Mouse (Mus musculus): ENCODE results near the gene Sh2d1b1. TPM values are rescaled to one million over a fixed set of nuclear protein-coding genes. Genes with fewer than 3 reads are reported as not detected.

The Sh2d1b1 gene
- polyA plus RNA-seq, 1 experiment from 2014 or later = not detected

DNA sequence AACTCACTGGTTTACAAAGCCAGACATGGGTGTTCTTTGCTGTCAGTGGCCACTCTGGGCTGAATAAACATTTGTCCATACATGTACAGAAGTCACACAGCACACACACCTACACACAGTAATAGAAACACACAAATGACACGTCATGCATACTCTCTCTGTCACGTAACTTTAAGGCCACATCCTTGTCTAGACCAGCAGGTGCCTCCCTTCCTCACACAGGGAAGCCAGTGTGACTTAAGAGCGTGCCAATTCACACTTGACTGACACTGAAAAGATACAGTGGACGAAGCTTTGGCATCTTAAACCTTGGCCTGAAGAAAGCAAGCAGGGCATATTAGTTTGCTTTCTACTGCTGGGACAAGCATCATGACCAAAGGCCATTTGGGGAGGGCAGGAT lies 55.7 kb downstream of the Sh2d1b1 start:
- ATAC-seq (ENCODE audit: low FRiP score, low TSS enrichment) = no peak
- no peak overlapping the region for H3K4me3 ChIP-seq (replicated peaks; ENCODE audit: low read depth, low read length)
- WGBS = 69% methylated on average over 4 of the region's 4 CpGs

More for the DNA sequence above, 55.7 kb downstream of the Sh2d1b1 start:
- Histone ChIP-seq H3K9me3 (ENCODE audit: control insufficient read depth, low read length) (no peaks in the 10 kb centered on the region), H3K36me3 (ENCODE audit: control insufficient read depth, insufficient read depth, low read length) (no peaks in the 10 kb centered on the region), H3K4me2 (ENCODE audit: low read length) (no peak overlapping the region), H3K4me1 (ENCODE audit: control insufficient read depth, insufficient read depth, low read length) (no peaks in the 10 kb centered on the region), H3K27ac (replicated peaks; ENCODE audit: low read depth, low read length) (no peak overlapping the region), H3K27me3 (ENCODE audit: control insufficient read depth, insufficient read depth, low read length) (no peaks in the 10 kb centered on the region), H3K9ac (replicated peaks; ENCODE audit: low read length) (no peak overlapping the region)
- DNase-seq = no peak

Other genes with a start within 250 kb of the Sh2d1b1 start
- gene Ddr2, start 166.6 kb upstream of the Sh2d1b1 start, polyA plus RNA-seq (2014; fragmentation: Nextera tagmentation; extraction: Ambion mirVana) = 1.7 and 8.9 TPM in 2 replicates
- 49.2 and 67.5 TPM in 2 replicates for gene Uap1, start 102.4 kb upstream of the Sh2d1b1 start, polyA plus RNA-seq (2014; fragmentation: Nextera tagmentation; extraction: Ambion mirVana)
- gene Uhmk1, start 61.9 kb upstream of the Sh2d1b1 start, polyA plus RNA-seq (2014; fragmentation: Nextera tagmentation; extraction: Ambion mirVana) = 11.7 and 12.8 TPM in 2 replicates
- gene Sh2d1b2, start 44.6 kb upstream of the Sh2d1b1 start, polyA plus RNA-seq (2014; fragmentation: Nextera tagmentation; extraction: Ambion mirVana) = not detected in 2 replicates
- gene Gm7694, start 29.0 kb downstream of the Sh2d1b1 start, polyA plus RNA-seq (2014; fragmentation: Nextera tagmentation; extraction: Ambion mirVana) = 1.7 and 2.1 TPM in 2 replicates
- 0.89 and 0.96 TPM in 2 replicates for gene Spata46, start 31.5 kb downstream of the Sh2d1b1 start, polyA plus RNA-seq (2014; fragmentation: Nextera tagmentation; extraction: Ambion mirVana)